Mouse (Mus musculus) heart, embryonic 16.5 days (tissue): ENCODE data around the gene Mapkapk3. TPM values are rescaled to one million over a fixed set of nuclear protein-coding genes. Genes with fewer than 3 reads are reported as not detected.
A peak's percentile ranks its signal among the peaks of the same experiment; 100 is the strongest.

Experiments used
- ATAC-seq: fragments of 200-750 bp; cut with Nextera tagmentation; replicated peaks from 2 replicates; pipeline ENCODE4 v1.8.0; 2017; ENCODE audit warnings: moderate number of reproducible peaks; ENCODE audit not compliant: insufficient read depth, low FRiP score; ENCODE audit errors: extremely low read depth
- H3K27ac ChIP-seq: fragments of 300-500 bp; sonication (generic); 2 replicates; pipeline ENCODE4 v1.5.1; 2014; ENCODE audit warnings: mild to moderate bottlenecking, low read length, control low read depth, moderate library complexity
- H3K27me3 ChIP-seq: fragments of 300-500 bp; sonication (generic); 2 replicates; pipeline ENCODE4 v1.6.1; 2014; ENCODE audit warnings: low read length, mixed read lengths; ENCODE audit not compliant: control insufficient read depth, insufficient read depth
- H3K36me3 ChIP-seq: fragments of 300-500 bp; sonication (generic); 2 replicates; pipeline ENCODE4 v1.6.1; 2014; ENCODE audit not compliant: control insufficient read depth, insufficient read depth
- H3K4me1 ChIP-seq: fragments of 300-500 bp; sonication (generic); 2 replicates; pipeline ENCODE4 v1.6.1; 2014; ENCODE audit warnings: low read length, mixed read lengths; ENCODE audit not compliant: control insufficient read depth, insufficient read depth
- H3K4me2 ChIP-seq: fragments of 300-500 bp; sonication (generic); 2 replicates; pipeline ENCODE4 v1.6.1; 2014; ENCODE audit warnings: low read depth, mild to moderate bottlenecking, control low read depth, low read length
- H3K4me3 ChIP-seq: fragments of 300-500 bp; sonication (generic); 2 replicates; pipeline ENCODE4 v1.5.1; 2014; ENCODE audit warnings: mild to moderate bottlenecking, control low read depth, low read length
- H3K9ac ChIP-seq: fragments of 300-500 bp; sonication (generic); 2 replicates; pipeline ENCODE4 v1.6.1; 2014; ENCODE audit warnings: low read length, control low read depth
- H3K9me3 ChIP-seq: fragments of 300-500 bp; sonication (generic); replicated peaks from 2 replicates; pipeline ENCODE4 v1.6.1; 2016; ENCODE audit warnings: low read length; ENCODE audit not compliant: control insufficient read depth
- WGBS: fragments of 180-500 bp; shearing (Covaris S2); extraction: QIAGEN DNeasy Blood & Tissue Kit; methylation state at CpG from one replicate; pipeline ENCODE4 v1.1.7; 2014; 5-methylcytosine and 5-hydroxymethylcytosine counted together
- polyA plus RNA-seq: library from polyadenylated mRNA; unstranded; fragments of >200 nt; fragmentation: Nextera tagmentation; extraction: Ambion mirVana; gene quantifications from 2 replicates; pipeline ENCODE4 v1.2.1, GENCODE M21; 2015

The Mapkapk3 gene
- polyA plus RNA-seq, 1 experiment from 2014 or later: 13.1 TPM

- Histone ChIP-seq H3K27ac (peak overlapping the region; percentile 19), H3K9me3 (no peaks in the 10 kb centered on the region), H3K9ac (peak overlapping the region; percentile 64), H3K4me2 (peak overlapping the region; percentile 88), H3K4me1 (peaks cover 9% of the 10 kb centered on the region), H3K36me3 (no peaks in the 10 kb centered on the region), H3K27me3 (no peaks in the 10 kb centered on the region), H3K4me3 (peak overlapping the region; percentile 63)
- no peak for ATAC-seq
- 38% methylated on average over 8 of the region's 8 CpGs for WGBS
Measured at GRCm38 (mm10) chr9:107288711-107289110, 966 bp downstream of the Mapkapk3 start.

- ATAC-seq: no peak
- WGBS: 76% methylated on average over 14 of the region's 14 CpGs
- Histone ChIP-seq H3K4me1 (peaks cover 9% of the 10 kb centered on the region), H3K4me2 (peak overlapping the region; percentile 88), H3K27ac (no peak overlapping the region), H3K9ac (no peak overlapping the region), H3K36me3 (no peaks in the 10 kb centered on the region), H3K4me3 (no peak overlapping the region), H3K27me3 (no peaks in the 10 kb centered on the region), H3K9me3 (no peaks in the 10 kb centered on the region)
Measured at GRCm38 (mm10) chr9:107288105-107288650, 1.5 kb downstream of the Mapkapk3 start.

GRCm38 (mm10) chr9:107287294-107287693, 2.4 kb downstream of the Mapkapk3 start:
- no peak overlapping the region for H3K4me3 ChIP-seq
- no peak for ATAC-seq

GRCm38 (mm10) chr9:107285009-107285408, 4.7 kb downstream of the Mapkapk3 start:
- Histone ChIP-seq H3K4me2 (no peak overlapping the region), H3K4me3 (no peak overlapping the region), H3K27ac (no peak overlapping the region), H3K4me1 (peaks cover 8% of the 10 kb centered on the region), H3K9ac (no peak overlapping the region), H3K36me3 (no peaks in the 10 kb centered on the region), H3K9me3 (no peaks in the 10 kb centered on the region), H3K27me3 (no peaks in the 10 kb centered on the region)
- no peak for ATAC-seq
- WGBS: 11% methylated on average over 3 of the region's 3 CpGs

More at GRCm38 (mm10) chr9:107287294-107287693, 2.4 kb downstream of the Mapkapk3 start:
- Histone ChIP-seq H3K4me1 (peaks cover 9% of the 10 kb centered on the region), H3K27ac (no peak overlapping the region), H3K27me3 (no peaks in the 10 kb centered on the region), H3K9me3 (no peaks in the 10 kb centered on the region), H3K4me2 (no peak overlapping the region), H3K36me3 (no peaks in the 10 kb centered on the region), H3K9ac (no peak overlapping the region)
- WGBS: 67% methylated on average over 2 of the region's 2 CpGs

- H3K36me3 ChIP-seq: no peaks in the 10 kb centered on the region
- no peak for ATAC-seq
- no peak overlapping the region for H3K27ac ChIP-seq
- H3K4me1 ChIP-seq: peaks cover 20% of the 10 kb centered on the region
- WGBS: 87% methylated on average over 9 of the region's 9 CpGs
- no peak overlapping the region for H3K4me3 ChIP-seq
- no peaks in the 10 kb centered on the region for H3K9me3 ChIP-seq
- no peak overlapping the region for H3K9ac ChIP-seq
- no peak overlapping the region for H3K4me2 ChIP-seq
- no peaks in the 10 kb centered on the region for H3K27me3 ChIP-seq
Measured at GRCm38 (mm10) chr9:107282951-107283350, 6.7 kb downstream of the Mapkapk3 start.

GRCm38 (mm10) chr9:107281241-107281987, 8.3 kb downstream of the Mapkapk3 start:
- ATAC-seq: no peak
- H3K4me1 ChIP-seq: peaks cover 20% of the 10 kb centered on the region
- H3K27me3 ChIP-seq: no peaks in the 10 kb centered on the region
- H3K9ac ChIP-seq: no peak overlapping the region
- no peak overlapping the region for H3K4me3 ChIP-seq
- H3K9me3 ChIP-seq: no peaks in the 10 kb centered on the region
- WGBS: 84% methylated on average over 5 of the region's 5 CpGs
- H3K4me2 ChIP-seq: no peak overlapping the region
- no peaks in the 10 kb centered on the region for H3K36me3 ChIP-seq
- no peak overlapping the region for H3K27ac ChIP-seq

- H3K9ac ChIP-seq: peak overlapping the region; percentile 59
Measured at GRCm38 (mm10) chr9:107280322-107281027, 9.2 kb downstream of the Mapkapk3 start.

GRCm38 (mm10) chr9:107279378-107280321, 10.0 kb downstream of the Mapkapk3 start:
- Histone ChIP-seq H3K9ac (peak overlapping the region; percentile 59), H3K4me3 (peak overlapping the region; percentile 10)
- WGBS: 32% methylated on average over 16 of the region's 16 CpGs

More at GRCm38 (mm10) chr9:107280322-107281027, 9.2 kb downstream of the Mapkapk3 start:
- ATAC-seq: 0 out of 2 replicates have a peak, but pooled peaks have one; percentile 15
- Histone ChIP-seq H3K4me1 (peaks cover 20% of the 10 kb centered on the region), H3K27me3 (no peaks in the 10 kb centered on the region), H3K4me2 (peak overlapping the region; percentile 50), H3K27ac (peak overlapping the region; percentile 58; the same call in 1 of the 2 replicates), H3K9me3 (no peaks in the 10 kb centered on the region), H3K36me3 (no peaks in the 10 kb centered on the region), H3K4me3 (peak overlapping the region; percentile 10; the same call in 1 of the 2 replicates)
- 42% methylated on average over 13 of the region's 13 CpGs for WGBS

More at GRCm38 (mm10) chr9:107279378-107280321, 10.0 kb downstream of the Mapkapk3 start:
- Histone ChIP-seq H3K4me1 (peaks cover 20% of the 10 kb centered on the region), H3K27me3 (no peaks in the 10 kb centered on the region), H3K4me2 (peak overlapping the region; percentile 50), H3K9me3 (no peaks in the 10 kb centered on the region), H3K36me3 (no peaks in the 10 kb centered on the region), H3K27ac (peak overlapping the region; percentile 58)
- peak; percentile 31; the same call in 1 of the 2 replicates for ATAC-seq
